Mouse (Mus musculus): Measurements from ENCODE around the gene Mybl2. TPM values are rescaled to one million over a fixed set of nuclear protein-coding genes. Genes with fewer than 3 reads are reported as not detected.

Mybl2 gene
- polyA plus RNA-seq, 1 experiment from 2014 or later = 32.7 TPM

- Histone ChIP-seq H3K4me3 (ENCODE audit: low read depth, low read length) (no peak overlapping the region), H3K9ac (ENCODE audit: low read length) (no peak overlapping the region), H3K4me1 (ENCODE audit: control insufficient read depth, insufficient read depth, low read length) (no peaks in the 10 kb centered on the region), H3K9me3 (ENCODE audit: control insufficient read depth, low read length) (0 out of 2 replicates have a peak, but pooled peaks cover 2% of the 10 kb centered on the region), H3K4me2 (ENCODE audit: low read depth, severe bottlenecking) (no peak overlapping the region), H3K27ac (replicated peaks; ENCODE audit: low read depth, low read length) (no peak overlapping the region), H3K36me3 (ENCODE audit: control insufficient read depth, insufficient read depth, low read length) (no peaks in the 10 kb centered on the region), H3K27me3 (ENCODE audit: control insufficient read depth, insufficient read depth, low read length) (no peaks in the 10 kb centered on the region)
- no peak for ATAC-seq (ENCODE audit: insufficient number of reproducible peaks, low FRiP score, low TSS enrichment, low read depth)
- DNase-seq (ENCODE audit: low spot score) = no peak
- WGBS = 88% methylated on average over 5 of the region's 5 CpGs
Measured at GRCm38 (mm10) chr2:163132314-163132713, 77.8 kb downstream of the Mybl2 start.

Small RNAs within 50 kb of the gene (microRNA-seq; reads per million reads assigned to microRNA genes)
- gene Gm22174 (not detected), gene Mir7003 (not detected)

Other genes with a start within 250 kb of the Mybl2 start
- gene Srsf6, start 123.2 kb upstream of the Mybl2 start, polyA plus RNA-seq (2014; fragmentation: Nextera tagmentation; extraction: Ambion mirVana) = 322 and 333 TPM in 2 replicates
- 0.04 and 0.17 TPM in 2 replicates for gene L3mbtl1, start 111.2 kb upstream of the Mybl2 start, polyA plus RNA-seq (2014; fragmentation: Nextera tagmentation; extraction: Ambion mirVana)
- gene Sgk2, start 67.4 kb upstream of the Mybl2 start, polyA plus RNA-seq (2014; fragmentation: Nextera tagmentation; extraction: Ambion mirVana) = not detected in 2 replicates
- gene Ift52, start 37.3 kb upstream of the Mybl2 start, polyA plus RNA-seq (2014; fragmentation: Nextera tagmentation; extraction: Ambion mirVana) = 52.5 and 55.8 TPM in 2 replicates
- gene Gtsf1l, start 33.2 kb downstream of the Mybl2 start, polyA plus RNA-seq (2014; fragmentation: Nextera tagmentation; extraction: Ambion mirVana) = not detected in 2 replicates
- gene Tox2, start 148.4 kb downstream of the Mybl2 start, polyA plus RNA-seq (2014; fragmentation: Nextera tagmentation; extraction: Ambion mirVana) = 2.1 TPM in 2 replicates

All from limb, embryonic 11.5 days (tissue).